Mouse (Mus musculus) gastrocnemius, postnatal 25 days (tissue): Measurements from ENCODE around the gene Il31ra. TPM values are rescaled to one million over a fixed set of nuclear protein-coding genes. Genes with fewer than 3 reads are reported as not detected.

Source experiments
- total RNA-seq, 2 experiments: library from RNA; stranded (reverse); gene quantifications; 1 replicate in 1 of 2; 2 replicates in 1 of 2; pipeline ENCODE4 v1.2.3; 2021

The Il31ra gene
- total RNA-seq, 2 experiments from 2014 or later, result not detected

Other genes with a start within 250 kb of the Il31ra start
- 100 to 1,000 TPM; 131 to 142 TPM for gene Il6st, start 130.3 kb downstream of the Il31ra start, total RNA-seq
- not detected for gene Ddx4, start 58.1 kb upstream of the Il31ra start, total RNA-seq
- gene Slc38a9, start 66.4 kb upstream of the Il31ra start, total RNA-seq, result 1 to 10 TPM; 4.8 to 6.6 TPM
- 10 to 100 TPM; 35.9 to 43.0 TPM for gene Plpp1, start 206.4 kb upstream of the Il31ra start, total RNA-seq